Mouse (Mus musculus) midbrain, embryonic 11.5 days (tissue): ENCODE data around the gene Tmub1. TPM values are rescaled to one million over a fixed set of nuclear protein-coding genes. Genes with fewer than 3 reads are reported as not detected.

Source experiments
- ATAC-seq: fragments of 200-750 bp; cut with Nextera tagmentation; 2 replicates; pipeline ENCODE4 v1.8.0; 2017; ENCODE audit warnings: moderate TSS enrichment, moderate library complexity; ENCODE audit not compliant: low FRiP score
- DNase-seq: peaks from one replicate; pipeline ENCODE4 v3.0.0; 2015; ENCODE audit warnings: low spot score; ENCODE audit errors: missing footprints
- H3K27ac ChIP-seq: fragments of 300-500 bp; sonication (generic); 2 replicates; pipeline ENCODE4 v1.5.1; 2014; ENCODE audit warnings: low read depth, low read length
- H3K27me3 ChIP-seq: fragments of 300-500 bp; sonication (generic); 2 replicates; pipeline ENCODE4 v1.6.1; 2014; ENCODE audit warnings: mild to moderate bottlenecking, low read length, moderate library complexity, mixed read lengths; ENCODE audit not compliant: control insufficient read depth, insufficient read depth
- H3K36me3 ChIP-seq: fragments of 300-500 bp; sonication (generic); 2 replicates; pipeline ENCODE4 v1.6.1; 2014; ENCODE audit warnings: mild to moderate bottlenecking, low read length, moderate library complexity, mixed read lengths; ENCODE audit not compliant: control insufficient read depth, insufficient read depth
- H3K4me1 ChIP-seq: fragments of 300-500 bp; sonication (generic); 2 replicates; pipeline ENCODE4 v1.6.1; 2014; ENCODE audit warnings: low read length; ENCODE audit not compliant: control insufficient read depth, insufficient read depth
- H3K4me2 ChIP-seq: fragments of 300-500 bp; sonication (generic); 2 replicates; pipeline ENCODE4 v1.6.1; 2014; ENCODE audit warnings: mild to moderate bottlenecking, moderate library complexity
- H3K4me3 ChIP-seq: fragments of 300-500 bp; sonication (generic); 2 replicates; pipeline ENCODE4 v1.5.1; 2014; ENCODE audit warnings: low read depth, low read length
- H3K9ac ChIP-seq: fragments of 300-500 bp; sonication (generic); 2 replicates; pipeline ENCODE4 v1.6.1; 2014; ENCODE audit warnings: low read length
- H3K9me3 ChIP-seq: fragments of 300-500 bp; sonication (generic); 2 replicates; pipeline ENCODE4 v1.6.1; 2016; ENCODE audit warnings: low read length; ENCODE audit not compliant: control insufficient read depth
- WGBS: fragments of 180-500 bp; shearing (Covaris S2); extraction: QIAGEN DNeasy Blood & Tissue Kit; methylation state at CpG from one replicate; pipeline ENCODE4 v1.1.7; 2014; 5-methylcytosine and 5-hydroxymethylcytosine counted together
- polyA plus RNA-seq: library from polyadenylated mRNA; unstranded; fragments of >200 nt; fragmentation: Nextera tagmentation; extraction: Ambion mirVana; gene quantifications from 2 replicates; pipeline ENCODE4 v1.2.1, GENCODE M21; 2014

The Tmub1 gene
- polyA plus RNA-seq, 1 experiment from 2014 or later, result 32.3 TPM

DNA sequence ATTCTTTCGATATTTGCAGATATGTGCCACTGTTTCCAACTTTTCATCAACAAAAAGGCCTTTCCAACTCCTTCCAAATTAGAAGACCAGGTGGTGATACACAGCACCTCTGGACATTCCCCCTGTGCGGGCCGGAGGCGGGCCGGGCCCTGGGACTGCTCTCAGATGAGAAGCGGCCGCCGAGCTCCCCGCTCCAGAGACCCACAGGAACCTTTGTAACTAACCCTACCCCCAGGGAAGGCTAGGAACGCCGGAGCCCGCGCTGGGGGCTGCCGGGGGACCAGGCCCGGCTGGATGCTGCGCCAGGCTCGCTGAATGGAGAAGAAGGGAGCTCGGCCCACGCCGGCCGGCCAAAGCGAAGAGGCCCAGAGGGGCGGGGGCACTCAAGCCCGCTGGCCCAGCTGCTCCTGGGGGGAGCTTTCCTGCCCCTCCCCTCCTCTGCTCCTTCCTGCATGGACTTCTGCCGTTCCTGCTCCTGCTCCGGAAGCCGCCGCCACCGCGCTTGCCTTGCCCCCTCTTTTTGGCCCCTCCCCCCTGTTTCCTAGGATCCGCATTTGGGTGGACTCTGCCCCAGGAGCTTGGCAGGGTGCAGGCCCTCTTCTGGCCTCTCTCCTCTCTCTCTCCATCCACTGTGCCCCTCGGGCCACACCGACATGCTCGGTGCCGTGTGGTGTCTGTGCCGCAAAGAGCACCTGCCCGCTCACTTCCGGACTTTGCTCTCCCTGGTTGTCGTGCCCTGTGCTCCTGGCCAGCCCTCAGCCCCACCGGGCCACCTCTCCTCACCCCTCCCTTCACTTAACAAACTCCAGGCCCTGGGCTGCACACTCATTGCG is 34.8 kb upstream of the Tmub1 start:
- Histone ChIP-seq H3K9ac (peak overlapping the region; percentile 36; the same call in 1 of the 2 replicates), H3K27ac (no peak overlapping the region; the same call in 1 of the 2 replicates), H3K27me3 (no peaks in the 10 kb centered on the region), H3K4me3 (no peak overlapping the region), H3K4me1 (peaks cover 28% of the 10 kb centered on the region), H3K9me3 (no peaks in the 10 kb centered on the region), H3K36me3 (peaks cover 36% of the 10 kb centered on the region), H3K4me2 (peak overlapping the region; percentile 19; the same call in 1 of the 2 replicates)
- 30% methylated on average over 41 of the region's 41 CpGs for WGBS
- ATAC-seq (peak; percentile 12; the same call in 1 of the 2 replicates), DNase-seq (peak; percentile 88)

DNA sequence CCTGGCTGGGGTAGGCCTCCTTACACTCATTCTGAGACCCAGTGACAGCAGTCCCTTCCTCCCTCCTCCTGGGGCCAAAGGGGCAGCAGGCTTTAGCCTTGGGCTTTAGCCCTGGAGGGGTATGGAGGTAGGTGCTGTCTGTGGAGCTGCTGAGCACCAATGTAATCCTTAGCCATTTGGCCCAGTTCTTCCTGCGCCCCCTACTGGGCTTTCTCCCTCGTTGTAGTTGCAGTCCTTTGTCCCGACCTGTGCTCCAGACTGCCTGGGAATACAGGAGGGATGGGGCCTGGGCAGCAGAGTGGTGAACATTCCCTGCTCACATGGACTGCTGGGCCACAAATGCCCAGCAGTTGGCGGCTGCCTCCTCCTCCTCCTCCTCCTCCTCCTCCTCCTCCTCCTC is 34.0 kb upstream of the Tmub1 start:
- 7% methylated on average over 4 of the region's 4 CpGs for WGBS
- Histone ChIP-seq H3K9me3 (no peaks in the 10 kb centered on the region), H3K4me2 (no peak overlapping the region), H3K4me1 (peaks cover 28% of the 10 kb centered on the region), H3K4me3 (no peak overlapping the region), H3K9ac (no peak overlapping the region), H3K27me3 (no peaks in the 10 kb centered on the region), H3K27ac (no peak overlapping the region), H3K36me3 (peaks cover 35% of the 10 kb centered on the region)
- ATAC-seq (peak; percentile 63), DNase-seq (peak; percentile 98)

- no peaks in the 10 kb centered on the region for H3K9me3 ChIP-seq
- H3K4me1 ChIP-seq, result peaks cover 35% of the 10 kb centered on the region
- 92% methylated on average over 9 of the region's 9 CpGs for WGBS
- peaks cover 25% of the 10 kb centered on the region for H3K27me3 ChIP-seq
- ATAC-seq, result no peak
- peaks cover 31% of the 10 kb centered on the region for H3K36me3 ChIP-seq
- H3K4me2 ChIP-seq, result no peak overlapping the region
- no peak overlapping the region for H3K9ac ChIP-seq
- H3K4me3 ChIP-seq, result no peak overlapping the region
- H3K27ac ChIP-seq, result no peak overlapping the region
- no peak for DNase-seq
Measured at GRCm38 (mm10) chr5:24477909-24478308, 30.3 kb upstream of the Tmub1 start.

- Histone ChIP-seq H3K9me3 (no peaks in the 10 kb centered on the region), H3K4me2 (no peak overlapping the region), H3K36me3 (peaks cover 25% of the 10 kb centered on the region), H3K4me3 (no peak overlapping the region), H3K9ac (no peak overlapping the region), H3K27me3 (peaks cover 31% of the 10 kb centered on the region), H3K4me1 (peaks cover 22% of the 10 kb centered on the region), H3K27ac (no peak overlapping the region)
- 72% methylated on average over 6 of the region's 6 CpGs for WGBS
- DNase-seq (no peak), ATAC-seq (no peak)
Measured at GRCm38 (mm10) chr5:24475476-24476241, 28.0 kb upstream of the Tmub1 start.

- under 1% methylated on average over 62 of the region's 67 CpGs for WGBS
- DNase-seq (peak; percentile 91), ATAC-seq (no peak)
- no peak overlapping the region for H3K9ac ChIP-seq
- H3K9me3 ChIP-seq, result no peaks in the 10 kb centered on the region
- H3K27me3 ChIP-seq, result peaks cover 31% of the 10 kb centered on the region
- H3K27ac ChIP-seq, result no peak overlapping the region
- peak overlapping the region; percentile 45 for H3K4me2 ChIP-seq
- peak overlapping the region; percentile 32 for H3K4me3 ChIP-seq
- H3K4me1 ChIP-seq, result peaks cover 22% of the 10 kb centered on the region
- peaks cover 20% of the 10 kb centered on the region for H3K36me3 ChIP-seq
Measured at GRCm38 (mm10) chr5:24474723-24475261, 27.1 kb upstream of the Tmub1 start.

DNA sequence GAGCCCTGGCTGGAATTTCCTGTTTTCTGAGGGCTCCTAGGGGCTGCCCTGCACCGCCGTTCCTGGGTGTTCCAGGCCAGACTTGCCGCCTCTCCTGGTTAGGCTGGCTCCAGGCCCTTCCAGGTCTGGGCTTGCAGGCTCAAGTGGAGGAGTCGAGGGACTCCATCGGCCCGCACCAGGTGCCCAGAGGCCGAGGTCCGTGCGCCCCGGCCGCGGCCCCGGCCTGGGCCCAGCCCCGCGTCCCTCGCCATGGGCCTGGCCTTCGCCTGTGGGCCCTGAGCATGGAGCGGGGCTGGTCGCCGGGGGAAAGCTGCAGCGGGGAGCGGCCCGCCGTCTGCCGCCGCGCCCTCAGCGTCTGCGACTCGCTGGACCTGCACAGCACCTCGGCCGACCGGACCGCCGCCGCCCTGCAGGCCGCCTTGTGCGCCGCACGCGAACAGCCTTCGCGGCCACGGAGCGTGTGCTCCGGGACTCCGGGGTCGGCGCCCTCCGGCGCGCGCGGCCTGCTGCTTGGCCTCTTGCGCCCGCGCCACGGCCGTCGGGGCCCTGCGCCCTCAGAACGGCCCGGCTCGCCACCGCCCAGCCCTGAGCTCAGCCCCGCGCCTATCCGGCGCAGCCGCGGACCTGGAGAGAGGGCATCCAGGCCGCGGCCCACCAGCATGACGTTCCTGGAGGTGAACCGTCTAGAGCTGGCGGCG is 26.5 kb upstream of the Tmub1 start:
- peak; percentile 94 for DNase-seq
- WGBS, result under 1% methylated on average over 67 of the region's 77 CpGs
- Histone ChIP-seq H3K4me2 (peak overlapping the region; percentile 45), H3K9me3 (no peaks in the 10 kb centered on the region), H3K9ac (peak overlapping the region; percentile 43), H3K36me3 (peaks cover 15% of the 10 kb centered on the region), H3K4me1 (peaks cover 22% of the 10 kb centered on the region), H3K27me3 (peaks cover 31% of the 10 kb centered on the region), H3K27ac (no peak overlapping the region), H3K4me3 (peak overlapping the region; percentile 32)
- peak; percentile 31; the same call in 1 of the 2 replicates for ATAC-seq

GRCm38 (mm10) chr5:24472884-24473619 is 25.4 kb upstream of the Tmub1 start:
- peak; percentile 87 for DNase-seq
- no peak overlapping the region for H3K4me3 ChIP-seq
- no peaks in the 10 kb centered on the region for H3K9me3 ChIP-seq
- peaks cover 22% of the 10 kb centered on the region for H3K4me1 ChIP-seq
- no peak overlapping the region for H3K27ac ChIP-seq
- H3K4me2 ChIP-seq, result no peak overlapping the region
- 12% methylated on average over 7 of the region's 7 CpGs for WGBS
- no peak for ATAC-seq
- H3K9ac ChIP-seq, result no peak overlapping the region
- H3K27me3 ChIP-seq, result peaks cover 31% of the 10 kb centered on the region
- peaks cover 5% of the 10 kb centered on the region; the same call in 1 of the 2 replicates for H3K36me3 ChIP-seq

DNA sequence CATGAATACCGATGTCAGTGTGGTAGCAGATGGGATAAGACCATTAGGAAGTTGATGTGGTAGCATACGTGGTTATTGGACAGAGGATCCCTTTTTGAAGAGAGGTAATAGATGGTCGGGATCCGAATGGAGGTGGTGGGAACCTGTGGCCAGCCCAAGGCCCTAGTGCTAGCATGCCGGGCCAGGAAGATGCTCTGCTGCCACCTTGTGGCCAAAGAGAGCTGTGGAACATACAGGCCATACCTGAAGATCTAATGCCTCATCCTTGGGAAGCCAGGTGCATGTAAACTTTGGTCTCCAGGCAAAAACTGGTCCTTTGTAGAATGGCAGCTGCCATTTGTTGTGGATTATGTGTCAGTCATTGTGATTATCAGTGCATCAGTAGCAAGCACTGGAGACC is 22.9 kb upstream of the Tmub1 start:
- Histone ChIP-seq H3K4me1 (peaks cover 34% of the 10 kb centered on the region), H3K27me3 (peaks cover 31% of the 10 kb centered on the region), H3K9me3 (no peaks in the 10 kb centered on the region), H3K9ac (no peak overlapping the region), H3K36me3 (no peaks in the 10 kb centered on the region), H3K4me2 (no peak overlapping the region), H3K27ac (no peak overlapping the region), H3K4me3 (no peak overlapping the region)
- ATAC-seq (peak; percentile 58; the same call in 1 of the 2 replicates), DNase-seq (peak; percentile 96)
- 11% methylated on average over 5 of the region's 5 CpGs for WGBS
